Mouse (Mus musculus) MEL (cell line): ENCODE results near the gene Sptbn4. TPM values are rescaled to one million over a fixed set of nuclear protein-coding genes. Genes with fewer than 3 reads are reported as not detected.

ENCODE experiments used
- DNase-seq: peaks from one replicate; pipeline ENCODE4 v3.0.0; 2011; ENCODE audit warnings: low read depth, low spot score
- H3K27ac ChIP-seq: 2 replicates; pipeline ENCODE4 v1.5.1; 2012; ENCODE audit warnings: low read depth, mild to moderate bottlenecking, control low read depth, low read length, moderate library complexity; ENCODE audit not compliant: control insufficient read depth
- H3K27me3 ChIP-seq, 2 experiments: fragments of 150-350 bp in 1 of 2; sonication (generic) in 1 of 2; 2 replicates each; pipeline ENCODE4 v1.6.1; 2012; ENCODE audit warnings: low read length in 2 of 2, mild to moderate bottlenecking in 2 of 2, improper control_type of control experiment in 1 of 2, moderate library complexity in 1 of 2; ENCODE audit not compliant: insufficient read depth in 2 of 2, control insufficient read depth in 1 of 2
- H3K36me3 ChIP-seq, 2 experiments: 2 replicates each; pipeline ENCODE4 v1.6.1; 2012 to 2014; ENCODE audit warnings: low read length in 2 of 2, improper control_type of control experiment in 1 of 2, inconsistent platforms in 1 of 2, mild to moderate bottlenecking in 1 of 2; ENCODE audit not compliant: insufficient read depth in 2 of 2, control insufficient read depth in 1 of 2
- H3K4me1 ChIP-seq, 2 experiments: fragments of 150-350 bp in 1 of 2; sonication (generic) in 1 of 2; 2 replicates each; pipeline ENCODE4 v1.6.1; 2012; ENCODE audit warnings: low read length in 2 of 2, improper control_type of control experiment in 1 of 2, mild to moderate bottlenecking in 1 of 2; ENCODE audit not compliant: insufficient read depth in 2 of 2, control insufficient read depth in 1 of 2
- H3K4me3 ChIP-seq, 2 experiments: fragments of 150-350 bp in 1 of 2; sonication (generic) in 1 of 2; 2 replicates each; pipeline ENCODE4 v1.5.1; 2012; ENCODE audit warnings: low read depth in 2 of 2, low read length in 2 of 2, mild to moderate bottlenecking in 2 of 2, moderate library complexity in 2 of 2, control low read depth in 1 of 2, improper control_type of control experiment in 1 of 2; ENCODE audit not compliant: control insufficient read depth in 1 of 2, insufficient read depth in 1 of 2
- H3K79me2 ChIP-seq: 2 replicates; pipeline ENCODE4 v1.6.1; 2012; ENCODE audit warnings: mild to moderate bottlenecking, low read length, moderate library complexity; ENCODE audit not compliant: control insufficient read depth, poor library complexity, insufficient read depth
- H3K9ac ChIP-seq: 2 replicates; pipeline ENCODE4 v1.6.1; 2012; ENCODE audit warnings: low read depth, mild to moderate bottlenecking, control low read depth, low read length, moderate library complexity; ENCODE audit not compliant: control insufficient read depth, poor library complexity, severe bottlenecking
- H3K9me3 ChIP-seq: fragments of 150-350 bp; sonication (generic); replicated peaks from 2 replicates; pipeline ENCODE4 v1.6.1; 2012; ENCODE audit warnings: mild to moderate bottlenecking, low read length, improper control_type of control experiment, moderate library complexity; ENCODE audit not compliant: insufficient read depth
- BHLHE40 ChIP-seq: IDR thresholded peaks from 2 replicates; pipeline ENCODE4 v1.6.1; 2012; ENCODE audit warnings: low read depth, mild to moderate bottlenecking, inconsistent platforms, low read length, improper control_type of control experiment, borderline replicate concordance
- CHD2 ChIP-seq: IDR thresholded peaks from 2 replicates; pipeline ENCODE4 v1.6.1; 2011; ENCODE audit warnings: low read length, improper control_type of control experiment
- CTCF ChIP-seq, 3 experiments: IDR thresholded peaks in 2 of 3; conservative IDR thresholded peaks in 1 of 3; 2 replicates each; pipeline ENCODE4 v1.5.1; 2011 to 2012; ENCODE audit warnings: low read length in 3 of 3, low read depth in 2 of 3, mild to moderate bottlenecking in 2 of 3, improper control_type of control experiment in 1 of 3, inconsistent platforms in 1 of 3, mixed read lengths in 1 of 3, moderate library complexity in 1 of 3; ENCODE audit not compliant: control insufficient read depth in 1 of 3, insufficient read depth in 1 of 3, poor library complexity in 1 of 3, severe bottlenecking in 1 of 3
- E2F4 ChIP-seq: IDR thresholded peaks from 2 replicates; pipeline ENCODE4 v1.6.1; 2011; ENCODE audit warnings: low read depth, low read length, improper control_type of control experiment, borderline replicate concordance
- ETS1 ChIP-seq: IDR thresholded peaks from 2 replicates; pipeline ENCODE4 v1.6.1; 2012; ENCODE audit warnings: low read depth, mild to moderate bottlenecking, inconsistent platforms, low read length, improper control_type of control experiment, moderate library complexity
- GABPA ChIP-seq: IDR thresholded peaks from 2 replicates; pipeline ENCODE4 v1.6.1; 2012; ENCODE audit warnings: low read depth, mild to moderate bottlenecking, inconsistent platforms, low read length, improper control_type of control experiment, moderate library complexity
- GATA1 ChIP-seq: IDR thresholded peaks from 2 replicates; pipeline ENCODE4 v1.6.1; 2011; ENCODE audit warnings: low read depth, low read length, improper control_type of control experiment
- MAX ChIP-seq: IDR thresholded peaks from 2 replicates; pipeline ENCODE4 v1.6.1; 2011; ENCODE audit warnings: low read length, improper control_type of control experiment
- MAZ ChIP-seq: IDR thresholded peaks from 2 replicates; pipeline ENCODE4 v1.6.1; 2012; ENCODE audit warnings: low read depth, mild to moderate bottlenecking, inconsistent platforms, low read length, improper control_type of control experiment
- MEF2A ChIP-seq: IDR thresholded peaks from 2 replicates; pipeline ENCODE4 v1.6.1; 2014; ENCODE audit warnings: low read depth, mild to moderate bottlenecking, inconsistent platforms, low read length, improper control_type of control experiment; ENCODE audit not compliant: poor library complexity, insufficient replicate concordance, severe bottlenecking; ENCODE audit errors: extremely low read depth
- MYC ChIP-seq: IDR thresholded peaks from 2 replicates; pipeline ENCODE4 v1.6.1; 2011; ENCODE audit warnings: low read depth, mild to moderate bottlenecking, low read length, improper control_type of control experiment, moderate library complexity
- NELFE ChIP-seq: IDR thresholded peaks from 2 replicates; pipeline ENCODE4 v1.6.1; 2011; ENCODE audit warnings: low read depth, low read length, improper control_type of control experiment
- SMC3 ChIP-seq: IDR thresholded peaks from 2 replicates; pipeline ENCODE4 v1.6.1; 2011; ENCODE audit warnings: low read depth, low read length, improper control_type of control experiment
- TBP ChIP-seq: IDR thresholded peaks from 2 replicates; pipeline ENCODE4 v1.8.0; 2011; ENCODE audit warnings: low read depth, low read length, improper control_type of control experiment
- USF1 ChIP-seq: IDR thresholded peaks from 2 replicates; pipeline ENCODE4 v1.6.1; 2014; ENCODE audit warnings: low read depth, mild to moderate bottlenecking, inconsistent platforms, low read length, improper control_type of control experiment, moderate library complexity
- ZKSCAN1 ChIP-seq: IDR thresholded peaks from 2 replicates; pipeline ENCODE4 v1.6.1; 2012; ENCODE audit warnings: low read depth, mild to moderate bottlenecking, inconsistent platforms, low read length, improper control_type of control experiment, moderate library complexity
- ZMIZ1 ChIP-seq: IDR thresholded peaks from 2 replicates; pipeline ENCODE4 v1.6.1; 2012; ENCODE audit warnings: low read depth, mild to moderate bottlenecking, inconsistent platforms, low read length, improper control_type of control experiment, moderate library complexity
- ZNF384 ChIP-seq: IDR thresholded peaks from 2 replicates; pipeline ENCODE4 v1.6.1; 2012; ENCODE audit warnings: low read depth, mild to moderate bottlenecking, inconsistent platforms, low read length, improper control_type of control experiment
- polyA plus RNA-seq, 2 experiments: library from polyadenylated mRNA; stranded (reverse) in 1 of 2; unstranded in 1 of 2; fragments of >175 nt in 1 of 2; fragments of >200 nt in 1 of 2; gene quantifications; 2 replicates each; pipeline versions ENCODE4 v1.2.1 to v1.2.4; 2012; ENCODE audit warnings: low replicate concordance in 2 of 2, low read depth in 1 of 2; ENCODE audit not compliant: insufficient read length in 2 of 2, insufficient read depth in 1 of 2, missing spikeins in 1 of 2
- total RNA-seq: library from RNA; depleted of rRNA; stranded (reverse); fragments of 300-350 nt; gene quantifications from 2 replicates; pipeline ENCODE4 v1.2.3, GENCODE M21; 2012

Gene Sptbn4
- total and polyA plus RNA-seq, 3 experiments, result 0.19 to 0.68 TPM; not detected in 1

DNA sequence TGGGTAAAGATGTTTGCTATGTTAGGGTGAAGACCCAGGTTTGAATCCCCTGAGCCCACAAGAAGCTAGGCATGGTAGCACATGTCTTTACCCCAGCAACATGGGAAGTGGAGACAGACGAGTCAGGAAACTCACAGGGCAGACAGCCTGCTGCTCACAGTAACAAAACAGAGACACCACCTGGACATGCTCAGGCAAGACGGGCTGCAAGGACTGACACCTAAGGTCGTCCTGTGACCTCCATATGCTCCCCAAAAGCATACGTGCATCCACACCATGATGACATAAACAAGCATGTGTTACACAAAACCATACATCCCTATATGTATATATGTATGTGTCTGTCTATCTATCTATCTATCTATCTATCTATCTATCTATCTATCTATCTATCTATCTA is 65.9 kb downstream of the Sptbn4 start:
- no peaks in the 10 kb centered on the region for H3K9me3 ChIP-seq
- no peak for TF ChIP-seq CHD2
- TF ChIP-seq, all 39 proteins: peak for 0
- Histone ChIP-seq H3K4me3 (no peak overlapping the region), H3K4me1 (peaks cover 0 to 14% of the 10 kb centered on the region in 2 experiments; a peak in 2 of 4 replicates), H3K36me3 (peaks cover 0 to 12% of the 10 kb centered on the region in 2 experiments; a peak in 2 of 4 replicates), H3K27ac (no peak overlapping the region), H3K9ac (no peak overlapping the region), H3K79me2 (no peaks in the 10 kb centered on the region), H3K27me3 (no peaks in the 10 kb centered on the region)
- no peak for DNase-seq

DNA sequence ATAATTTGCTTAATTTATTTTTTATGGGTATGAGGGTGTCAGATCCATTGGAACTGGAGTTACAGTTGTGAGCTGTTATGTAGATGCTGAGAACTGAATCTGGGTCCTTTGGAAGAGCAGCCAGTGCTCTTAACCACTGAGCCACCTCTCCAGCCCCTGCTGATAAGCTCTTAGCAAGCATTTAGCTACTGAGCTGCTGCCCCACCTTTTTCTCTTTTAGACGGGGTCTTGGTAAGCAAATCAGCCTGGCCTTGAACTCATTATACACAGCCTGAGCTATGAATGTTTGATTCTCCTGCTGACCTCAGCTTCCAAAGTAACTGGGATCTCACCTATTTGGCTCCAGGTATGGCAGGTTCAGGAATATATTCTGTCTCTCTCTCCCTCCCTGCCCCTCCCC is 66.5 kb downstream of the Sptbn4 start:
- peaks cover 0 to 14% of the 10 kb centered on the region in 2 experiments; a peak in 2 of 4 replicates for H3K4me1 ChIP-seq
- H3K79me2 ChIP-seq, result no peaks in the 10 kb centered on the region
- H3K9me3 ChIP-seq, result no peaks in the 10 kb centered on the region
- H3K9ac ChIP-seq, result no peak overlapping the region
- no peak overlapping the region for H3K27ac ChIP-seq
- H3K27me3 ChIP-seq, result no peaks in the 10 kb centered on the region
- H3K36me3 ChIP-seq, result peaks cover 0 to 12% of the 10 kb centered on the region in 2 experiments; a peak in 2 of 4 replicates
- H3K4me3 ChIP-seq, result no peak overlapping the region
- TF ChIP-seq ZMIZ1, result no peak
- no peak for TF ChIP-seq ETS1
- TF ChIP-seq TBP, result no peak
- TF ChIP-seq CTCF (IDR thresholded peaks at IDR 0.05 in 2 of 3, conservative IDR thresholded peaks at IDR 0.05 in 1 of 3; ENCODE audit: control insufficient read depth in 1 of 3, insufficient read depth in 1 of 3, low read depth in 2 of 3, low read length in 3 of 3, poor library complexity in 1 of 3, severe bottlenecking in 1 of 3), result no peak
- TF ChIP-seq ZNF384, result no peak
- TF ChIP-seq GATA1, result no peak
- no peak for TF ChIP-seq SMC3
- TF ChIP-seq BHLHE40, result no peak
- no peak for TF ChIP-seq MEF2A
- TF ChIP-seq MAZ, result no peak
- no peak for TF ChIP-seq GABPA
- TF ChIP-seq ZKSCAN1, result no peak
- TF ChIP-seq MYC, result no peak
- no peak for TF ChIP-seq MAX
- no peak for TF ChIP-seq E2F4
- no peak for TF ChIP-seq USF1
- no peak for TF ChIP-seq NELFE
- TF ChIP-seq, all 39 proteins: peak for 0
- no peak for DNase-seq
